Mouse (Mus musculus): Measurements from ENCODE around the gene Tnrc6b. TPM values are rescaled to one million over a fixed set of nuclear protein-coding genes. Genes with fewer than 3 reads are reported as not detected.
"Not testable (repeated sequence)": the region's sequence is repeated elsewhere in the genome, so short reads cannot be mapped to it uniquely, and the experiment has no call there.

Tnrc6b gene
- total and polyA plus RNA-seq, 2 experiments from 2014 or later: 32.2 to 33.5 TPM

- H3K4me2 ChIP-seq (ENCODE audit: low read depth, low read length): no peak overlapping the region
- ATAC-seq (no peak), DNase-seq (ENCODE audit: low spot score) (no peak)
- no peak overlapping the region for H3K27ac ChIP-seq
- H3K9me3 ChIP-seq (ENCODE audit: low read length): no peaks in the 10 kb centered on the region
- H3K9ac ChIP-seq (replicated peaks; ENCODE audit: low read length): no peak overlapping the region
- WGBS: 61% methylated on average over 7 of the region's 7 CpGs
- H3K4me1 ChIP-seq (ENCODE audit: insufficient read depth, low read length): 0 out of 2 replicates have a peak, but pooled peaks cover 4% of the 10 kb centered on the region
- H3K27me3 ChIP-seq (ENCODE audit: insufficient read depth, low read length): no peaks in the 10 kb centered on the region
- H3K4me3 ChIP-seq (ENCODE audit: low read length): no peak overlapping the region
- no peaks in the 10 kb centered on the region for H3K36me3 ChIP-seq (ENCODE audit: insufficient read depth, low read length)
- no peak for TF ChIP-seq CTCF (IDR thresholded peaks at IDR 0.05; ENCODE audit: low read depth)
Measured at GRCm38 (mm10) chr15:80850682-80851475, 139.8 kb downstream of the Tnrc6b start.

GRCm38 (mm10) chr15:80852122-80852521 lies 141.0 kb downstream of the Tnrc6b start:
- no peaks in the 10 kb centered on the region for H3K27me3 ChIP-seq (ENCODE audit: insufficient read depth, low read length)
- H3K4me2 ChIP-seq (ENCODE audit: low read depth, low read length): no peak overlapping the region
- no peaks in the 10 kb centered on the region for H3K9me3 ChIP-seq (ENCODE audit: low read length)
- no peaks in the 10 kb centered on the region for H3K36me3 ChIP-seq (ENCODE audit: insufficient read depth, low read length)
- no peak overlapping the region for H3K9ac ChIP-seq (replicated peaks; ENCODE audit: low read length)
- H3K27ac ChIP-seq: no peak overlapping the region
- ATAC-seq (no peak), DNase-seq (ENCODE audit: low spot score) (no peak)
- TF ChIP-seq CTCF (IDR thresholded peaks at IDR 0.05; ENCODE audit: low read depth): no peak
- H3K4me3 ChIP-seq (ENCODE audit: low read length): no peak overlapping the region
- 96% methylated on average over 5 of the region's 5 CpGs for WGBS
- H3K4me1 ChIP-seq (ENCODE audit: insufficient read depth, low read length): 0 out of 2 replicates have a peak, but pooled peaks cover 4% of the 10 kb centered on the region

- not testable (repeated sequence) for DNase-seq (ENCODE audit: low spot score); H3K9ac ChIP-seq (replicated peaks; ENCODE audit: low read length); H3K4me3 ChIP-seq (ENCODE audit: low read length); H3K4me2 ChIP-seq (ENCODE audit: low read depth, low read length); H3K4me1 ChIP-seq (ENCODE audit: insufficient read depth, low read length); H3K27ac ChIP-seq; H3K27me3 ChIP-seq (ENCODE audit: insufficient read depth, low read length); H3K36me3 ChIP-seq (ENCODE audit: insufficient read depth, low read length); H3K9me3 ChIP-seq (ENCODE audit: low read length); ATAC-seq
- WGBS: 86% methylated on average over 3 of the region's 3 CpGs
- peak; percentile 18 for TF ChIP-seq CTCF (IDR thresholded peaks at IDR 0.05; ENCODE audit: low read depth)
Measured at GRCm38 (mm10) chr15:80852527-80852926, 141.4 kb downstream of the Tnrc6b start.

GRCm38 (mm10) chr15:80859366-80859765 lies 148.3 kb downstream of the Tnrc6b start:
- TF ChIP-seq CTCF (IDR thresholded peaks at IDR 0.05; ENCODE audit: low read depth): no peak
- H3K36me3 ChIP-seq (ENCODE audit: insufficient read depth, low read length): no peaks in the 10 kb centered on the region
- 61% methylated on average over 2 of the region's 2 CpGs for WGBS
- H3K4me1 ChIP-seq (ENCODE audit: insufficient read depth, low read length): no peaks in the 10 kb centered on the region
- no peak overlapping the region for H3K27ac ChIP-seq
- DNase-seq (ENCODE audit: low spot score): peak; percentile 63
- H3K27me3 ChIP-seq (ENCODE audit: insufficient read depth, low read length): no peaks in the 10 kb centered on the region
- H3K9me3 ChIP-seq (ENCODE audit: low read length): no peaks in the 10 kb centered on the region
- H3K9ac ChIP-seq (replicated peaks; ENCODE audit: low read length): no peak overlapping the region
- peak; percentile 81 for ATAC-seq
- no peak overlapping the region for H3K4me2 ChIP-seq (ENCODE audit: low read depth, low read length)
- H3K4me3 ChIP-seq (ENCODE audit: low read length): no peak overlapping the region

GRCm38 (mm10) chr15:80861302-80861701 lies 150.2 kb downstream of the Tnrc6b start:
- no peaks in the 10 kb centered on the region for H3K9me3 ChIP-seq (ENCODE audit: low read length)
- no peak overlapping the region for H3K4me3 ChIP-seq (ENCODE audit: low read length)
- no peak overlapping the region for H3K9ac ChIP-seq (replicated peaks; ENCODE audit: low read length)
- DNase-seq (ENCODE audit: low spot score): no peak
- no peaks in the 10 kb centered on the region for H3K27me3 ChIP-seq (ENCODE audit: insufficient read depth, low read length)
- no peak for ATAC-seq
- no peak overlapping the region for H3K4me2 ChIP-seq (ENCODE audit: low read depth, low read length)
- no peak for TF ChIP-seq CTCF (IDR thresholded peaks at IDR 0.05; ENCODE audit: low read depth)
- no peaks in the 10 kb centered on the region for H3K4me1 ChIP-seq (ENCODE audit: insufficient read depth, low read length)
- H3K27ac ChIP-seq: no peak overlapping the region
- H3K36me3 ChIP-seq (ENCODE audit: insufficient read depth, low read length): no peaks in the 10 kb centered on the region
- WGBS: 62% methylated on average over 1 of the region's 1 CpGs

- no peak for TF ChIP-seq CTCF (IDR thresholded peaks at IDR 0.05; ENCODE audit: low read depth)
- H3K4me3 ChIP-seq (ENCODE audit: low read length): no peak overlapping the region
- no peaks in the 10 kb centered on the region for H3K36me3 ChIP-seq (ENCODE audit: insufficient read depth, low read length)
- H3K27ac ChIP-seq: no peak overlapping the region
- H3K4me2 ChIP-seq (ENCODE audit: low read depth, low read length): no peak overlapping the region
- H3K9me3 ChIP-seq (ENCODE audit: low read length): no peaks in the 10 kb centered on the region
- H3K9ac ChIP-seq (replicated peaks; ENCODE audit: low read length): no peak overlapping the region
- ATAC-seq (no peak), DNase-seq (ENCODE audit: low spot score) (peak; percentile 36)
- H3K27me3 ChIP-seq (ENCODE audit: insufficient read depth, low read length): no peaks in the 10 kb centered on the region
- WGBS: 41% methylated on average over 2 of the region's 2 CpGs
- H3K4me1 ChIP-seq (ENCODE audit: insufficient read depth, low read length): no peaks in the 10 kb centered on the region
Measured at GRCm38 (mm10) chr15:80862027-80862426, 150.9 kb downstream of the Tnrc6b start.

GRCm38 (mm10) chr15:80868603-80869002 lies 157.5 kb downstream of the Tnrc6b start:
- not testable (repeated sequence) for DNase-seq (ENCODE audit: low spot score)

More at GRCm38 (mm10) chr15:80868603-80869002, 157.5 kb downstream of the Tnrc6b start:
- WGBS: 93% methylated on average over 4 of the region's 4 CpGs
- not testable (repeated sequence) for H3K4me3 ChIP-seq (ENCODE audit: low read length); H3K4me1 ChIP-seq (ENCODE audit: insufficient read depth, low read length); H3K27ac ChIP-seq; H3K4me2 ChIP-seq (ENCODE audit: low read depth, low read length); ATAC-seq; H3K27me3 ChIP-seq (ENCODE audit: insufficient read depth, low read length); H3K36me3 ChIP-seq (ENCODE audit: insufficient read depth, low read length); H3K9ac ChIP-seq (replicated peaks; ENCODE audit: low read length); H3K9me3 ChIP-seq (ENCODE audit: low read length)
